Mouse (Mus musculus): ENCODE measurements around the gene Rsbn1. TPM values are rescaled to one million over a fixed set of nuclear protein-coding genes. Genes with fewer than 3 reads are reported as not detected.

Rsbn1 gene
- polyA plus RNA-seq, 1 experiment from 2014 or later = 12.9 TPM

DNA sequence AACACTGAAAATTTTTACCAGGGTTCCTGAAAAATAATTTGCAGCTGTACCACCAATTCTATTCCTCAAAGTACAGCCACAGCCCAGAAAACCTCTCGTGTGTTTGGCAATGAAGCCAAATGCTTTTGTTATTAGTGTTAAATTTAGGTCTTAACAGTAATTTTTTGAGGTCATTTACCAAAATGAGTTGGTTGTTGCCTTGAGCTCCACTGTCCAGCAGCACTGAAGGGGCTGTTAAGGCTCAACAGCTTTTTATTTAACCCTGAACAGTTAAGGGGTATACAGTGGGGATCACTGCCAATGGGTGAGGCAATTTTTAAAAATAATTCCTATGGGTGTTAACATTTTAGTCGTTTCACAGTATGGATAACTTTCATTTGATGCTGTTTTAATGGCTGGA, 53.3 kb downstream of the Rsbn1 start:
- Histone ChIP-seq H3K9me3 (no peaks in the 10 kb centered on the region), H3K4me1 (peaks cover 14% of the 10 kb centered on the region), H3K4me3 (peak overlapping the region; percentile 99), H3K4me2 (peak overlapping the region; percentile 84), H3K9ac (peak overlapping the region; percentile 91), H3K36me3 (peaks cover 22% of the 10 kb centered on the region), H3K27me3 (no peaks in the 10 kb centered on the region), H3K27ac (peak overlapping the region; percentile 96)
- 10% methylated on average over 2 of the region's 2 CpGs for WGBS
- no peak for ATAC-seq (ENCODE audit: insufficient number of reproducible peaks, insufficient read depth, low FRiP score, low TSS enrichment, low read depth)

DNA sequence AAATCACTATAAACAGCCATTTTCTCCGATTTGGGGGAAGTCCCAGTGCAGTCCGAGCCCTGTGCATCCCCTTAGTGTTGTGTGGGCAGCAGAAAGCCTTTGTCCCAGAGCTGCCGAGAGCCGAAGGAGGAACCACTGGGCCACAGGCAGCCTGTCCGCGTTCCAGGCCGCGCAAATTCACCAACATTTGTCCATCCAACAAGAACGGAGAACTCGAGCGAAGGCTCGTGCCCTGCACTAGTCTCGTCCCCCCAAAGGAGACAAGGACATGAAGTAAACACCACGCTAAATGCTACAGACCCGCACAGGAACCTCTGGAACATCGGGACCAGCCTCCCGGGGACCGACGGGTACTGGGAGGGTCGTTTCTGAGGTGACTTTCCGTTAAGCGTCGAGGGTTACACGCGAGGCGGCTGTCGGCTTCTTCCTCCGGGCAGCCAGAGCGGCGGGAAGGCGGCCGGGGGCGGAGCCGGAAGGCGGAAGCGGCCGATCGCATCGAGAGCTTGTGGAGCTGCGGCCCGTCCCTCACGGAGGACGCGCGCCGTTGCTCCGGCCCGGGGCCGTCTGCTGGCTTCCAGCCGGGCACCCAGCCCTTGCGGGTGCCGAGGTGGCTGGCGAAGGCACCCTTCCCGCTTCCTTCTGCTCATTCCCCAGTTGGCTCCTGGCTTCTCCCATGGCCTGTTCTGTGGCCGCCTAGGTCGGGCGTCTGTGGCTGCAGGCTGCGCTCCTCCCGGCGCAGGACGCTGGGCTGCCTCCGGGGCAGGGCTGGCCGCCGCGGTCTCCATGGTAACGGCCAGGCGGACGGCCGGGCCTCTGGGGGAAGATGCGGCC, 54.2 kb downstream of the Rsbn1 start, which contains the start of gene Phtf1:
TSS of gene Phtf1 (plus strand) at position 250 of the 831 bp plus-strand sequence.
- under 1% methylated on average over 58 of the region's 70 CpGs for WGBS
- peaks cover 20% of the 10 kb centered on the region for H3K36me3 ChIP-seq
- peak within 1 kb of the TSS; percentile 84 for H3K4me2 ChIP-seq
- H3K4me1 ChIP-seq = peaks cover 14% of the 10 kb centered on the region
- no peaks in the 10 kb centered on the region for H3K27me3 ChIP-seq
- peak; percentile 92 for ATAC-seq (ENCODE audit: insufficient number of reproducible peaks, insufficient read depth, low FRiP score, low TSS enrichment, low read depth)
- no peaks in the 10 kb centered on the region for H3K9me3 ChIP-seq
- peak within 1 kb of the TSS; percentile 96 for H3K27ac ChIP-seq
- peak within 1 kb of the TSS; percentile 91 for H3K9ac ChIP-seq
- peak within 1 kb of the TSS; percentile 99 for H3K4me3 ChIP-seq

DNA sequence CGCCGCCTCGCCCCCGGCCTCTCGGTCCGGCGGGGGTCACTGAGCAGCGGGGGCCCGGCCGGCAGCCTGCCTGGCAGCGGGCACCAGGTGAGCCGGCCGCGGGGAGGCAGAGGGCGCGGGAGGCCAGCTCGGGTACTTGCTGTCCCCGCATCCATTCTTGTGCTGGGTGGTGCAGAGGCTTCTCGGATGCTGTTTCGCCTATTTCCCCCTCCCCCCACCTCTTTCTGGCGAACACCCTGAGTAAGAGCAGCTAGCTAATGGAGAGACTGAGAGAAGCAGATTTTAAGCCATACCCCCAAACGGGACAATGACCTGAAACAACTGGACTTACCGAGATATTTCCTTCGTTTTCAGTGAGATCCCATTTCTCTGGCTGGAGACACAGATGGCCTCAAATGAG, 54.8 kb downstream of the Rsbn1 start:
- Histone ChIP-seq H3K36me3 (peaks cover 26% of the 10 kb centered on the region), H3K4me1 (peaks cover 14% of the 10 kb centered on the region), H3K9ac (peak overlapping the region; percentile 91), H3K27me3 (no peaks in the 10 kb centered on the region), H3K9me3 (no peaks in the 10 kb centered on the region), H3K27ac (peak overlapping the region; percentile 96), H3K4me2 (peak overlapping the region; percentile 84), H3K4me3 (peak overlapping the region; percentile 99)
- WGBS = 0% methylated on average over 24 of the region's 24 CpGs
- ATAC-seq (ENCODE audit: insufficient number of reproducible peaks, insufficient read depth, low FRiP score, low TSS enrichment, low read depth) = peak; percentile 45

DNA sequence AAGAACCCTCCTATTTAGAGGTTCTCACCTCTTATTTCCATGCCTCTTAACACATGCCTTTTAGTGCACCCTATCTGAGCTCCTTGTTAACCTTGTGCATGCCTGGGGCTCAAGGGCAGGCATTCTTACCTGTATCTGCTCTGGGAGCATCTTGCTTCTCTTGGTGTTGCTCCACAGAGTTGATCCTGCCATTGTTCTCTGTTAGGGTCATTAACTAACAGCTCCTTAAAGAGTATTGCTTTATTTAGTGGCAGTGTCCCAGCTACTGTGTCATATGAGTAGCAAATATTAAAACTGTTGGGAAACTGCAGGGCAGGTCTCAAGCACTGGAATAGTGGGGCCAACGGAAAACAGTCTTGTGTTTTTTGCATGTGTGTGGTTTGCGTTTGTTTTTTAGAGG, 57.2 kb downstream of the Rsbn1 start:
- Histone ChIP-seq H3K27me3 (no peaks in the 10 kb centered on the region), H3K9ac (no peak overlapping the region), H3K4me2 (no peak overlapping the region), H3K36me3 (peaks cover 28% of the 10 kb centered on the region), H3K9me3 (no peaks in the 10 kb centered on the region), H3K4me3 (no peak overlapping the region), H3K4me1 (peaks cover 14% of the 10 kb centered on the region), H3K27ac (no peak overlapping the region)
- ATAC-seq (ENCODE audit: insufficient number of reproducible peaks, insufficient read depth, low FRiP score, low TSS enrichment, low read depth) = no peak
- 92% methylated on average over 2 of the region's 2 CpGs for WGBS

DNA sequence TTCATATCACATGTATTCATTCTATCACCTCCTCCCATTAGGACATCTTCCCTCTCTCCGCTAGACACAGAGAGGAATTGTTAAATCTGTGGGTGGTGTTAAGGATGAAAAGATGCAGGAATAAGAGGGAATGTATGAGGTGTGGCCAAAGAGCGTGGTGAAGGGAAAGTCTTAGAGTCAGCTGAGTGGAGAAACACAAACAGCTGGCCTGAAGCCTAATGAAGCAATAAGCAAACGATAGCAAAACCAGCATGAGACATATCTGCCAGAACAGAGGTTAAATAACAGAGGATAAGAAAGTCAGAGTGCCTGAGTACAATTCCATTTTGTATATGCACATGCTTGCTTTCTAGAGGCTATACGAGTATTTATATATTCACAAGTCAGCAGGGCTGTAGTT, 70.6 kb downstream of the Rsbn1 start:
- Histone ChIP-seq H3K4me2 (no peak overlapping the region), H3K27me3 (no peaks in the 10 kb centered on the region), H3K4me3 (no peak overlapping the region), H3K9me3 (no peaks in the 10 kb centered on the region), H3K36me3 (peaks cover 59% of the 10 kb centered on the region), H3K4me1 (no peaks in the 10 kb centered on the region), H3K9ac (no peak overlapping the region), H3K27ac (no peak overlapping the region)
- ATAC-seq (ENCODE audit: insufficient number of reproducible peaks, insufficient read depth, low FRiP score, low TSS enrichment, low read depth) = no peak
- 92% methylated on average over 4 of the region's 4 CpGs for WGBS

DNA sequence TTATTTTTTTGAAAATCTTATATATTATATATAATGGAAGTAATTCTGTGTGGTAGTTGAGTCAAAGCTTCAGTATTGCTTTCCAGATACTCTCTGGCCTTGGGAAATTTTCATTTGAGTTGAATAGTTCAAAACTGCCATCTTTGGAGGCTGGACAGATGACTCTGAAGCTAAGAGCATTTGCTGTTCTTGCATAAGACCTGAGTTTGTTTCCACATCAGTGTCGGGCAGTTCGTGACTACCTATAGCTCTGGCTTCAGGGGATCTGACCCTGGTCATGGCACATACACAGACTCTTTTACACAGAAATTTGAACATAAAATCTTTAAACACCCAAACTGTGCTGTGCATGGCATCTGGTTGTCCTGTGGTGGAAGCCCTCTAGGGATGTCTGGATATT, 71.3 kb downstream of the Rsbn1 start:
- Histone ChIP-seq H3K27me3 (no peaks in the 10 kb centered on the region), H3K9me3 (no peaks in the 10 kb centered on the region), H3K27ac (no peak overlapping the region), H3K36me3 (peaks cover 61% of the 10 kb centered on the region), H3K4me2 (no peak overlapping the region), H3K9ac (no peak overlapping the region), H3K4me1 (no peaks in the 10 kb centered on the region), H3K4me3 (no peak overlapping the region)
- 95% methylated on average over 2 of the region's 2 CpGs for WGBS
- ATAC-seq (ENCODE audit: insufficient number of reproducible peaks, insufficient read depth, low FRiP score, low TSS enrichment, low read depth) = no peak

DNA sequence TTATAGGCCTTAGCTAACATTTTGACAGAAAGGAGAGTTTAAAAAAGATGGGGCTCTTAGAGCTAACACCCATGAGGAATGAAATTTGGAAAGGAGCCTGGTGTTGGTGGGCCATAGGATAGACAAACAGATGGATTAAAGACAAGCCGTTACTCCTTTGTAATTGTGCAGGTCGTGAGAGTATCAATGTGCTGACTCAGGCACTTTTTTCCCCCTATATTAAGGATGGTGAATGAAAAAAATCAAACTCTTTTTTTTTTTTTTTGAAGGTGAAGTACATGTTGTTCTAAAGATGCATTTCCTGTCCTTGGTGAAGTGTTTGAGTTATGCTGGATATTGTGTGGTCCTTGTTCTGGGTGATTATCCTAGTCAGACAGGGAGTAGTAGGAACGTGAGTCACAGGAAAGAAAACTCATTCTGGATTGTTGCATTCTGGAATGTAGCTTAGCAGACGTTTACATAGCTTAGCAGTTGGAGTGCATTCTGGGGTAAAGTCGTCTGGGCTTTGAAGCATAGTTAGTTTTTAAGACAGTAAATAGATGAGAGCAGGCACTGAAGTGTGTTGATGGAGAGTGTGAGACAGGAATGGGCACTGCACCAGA, 74.0 kb downstream of the Rsbn1 start:
- no peaks in the 10 kb centered on the region for H3K4me1 ChIP-seq
- no peak overlapping the region for H3K27ac ChIP-seq
- no peak overlapping the region for H3K9ac ChIP-seq
- no peaks in the 10 kb centered on the region for H3K27me3 ChIP-seq
- peaks cover 77% of the 10 kb centered on the region for H3K36me3 ChIP-seq
- ATAC-seq (ENCODE audit: insufficient number of reproducible peaks, insufficient read depth, low FRiP score, low TSS enrichment, low read depth) = no peak
- H3K9me3 ChIP-seq = no peaks in the 10 kb centered on the region
- 63% methylated on average over 5 of the region's 5 CpGs for WGBS
- H3K4me2 ChIP-seq = no peak overlapping the region
- H3K4me3 ChIP-seq = no peak overlapping the region

DNA sequence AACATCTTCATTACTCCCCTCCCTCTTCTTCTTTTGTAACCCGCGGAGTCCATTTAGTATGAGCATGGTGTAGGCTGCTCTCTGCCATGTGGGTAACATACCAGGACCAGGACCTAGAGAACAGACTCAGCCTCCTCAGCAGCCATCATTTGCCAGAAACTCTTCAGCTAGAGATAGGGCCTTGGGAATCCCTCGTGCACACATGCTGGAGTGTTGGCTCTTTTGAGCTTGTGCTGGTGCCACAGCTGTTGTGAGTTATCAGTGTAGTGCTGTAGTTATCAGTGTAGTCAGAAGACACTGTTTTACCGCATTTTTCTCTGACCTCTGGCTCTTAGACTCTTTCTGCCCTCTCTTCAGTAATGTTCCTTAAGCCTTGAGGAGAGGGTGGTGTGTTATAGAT, 75.4 kb downstream of the Rsbn1 start:
- Histone ChIP-seq H3K27ac (no peak overlapping the region), H3K27me3 (no peaks in the 10 kb centered on the region), H3K4me1 (no peaks in the 10 kb centered on the region), H3K9me3 (no peaks in the 10 kb centered on the region), H3K9ac (no peak overlapping the region), H3K4me2 (no peak overlapping the region), H3K36me3 (peaks cover 76% of the 10 kb centered on the region), H3K4me3 (no peak overlapping the region)
- no peak for ATAC-seq (ENCODE audit: insufficient number of reproducible peaks, insufficient read depth, low FRiP score, low TSS enrichment, low read depth)
- 84% methylated on average over 4 of the region's 4 CpGs for WGBS

DNA sequence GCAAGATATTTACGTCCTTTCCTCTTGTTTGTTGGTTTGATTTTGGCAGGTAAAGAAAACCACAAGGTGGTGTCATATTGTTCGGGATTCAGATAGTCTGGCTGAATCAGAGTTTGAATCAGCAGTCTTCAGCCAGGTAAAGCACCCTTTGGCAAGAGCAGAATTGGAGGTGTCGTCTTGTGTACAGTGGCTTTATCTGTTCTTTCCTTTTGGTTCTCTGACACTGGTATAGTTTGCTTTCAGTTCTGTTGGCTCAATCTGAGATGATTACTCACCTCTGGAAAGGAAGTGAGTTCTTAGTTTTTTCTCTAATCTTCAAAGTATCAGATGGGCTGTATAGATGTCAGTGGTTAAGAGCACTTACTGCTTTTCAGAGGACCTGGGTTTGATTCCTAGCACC, 77.4 kb downstream of the Rsbn1 start:
- no peak for ATAC-seq (ENCODE audit: insufficient number of reproducible peaks, insufficient read depth, low FRiP score, low TSS enrichment, low read depth)
- 92% methylated on average over 3 of the region's 3 CpGs for WGBS
- H3K27me3 ChIP-seq = no peaks in the 10 kb centered on the region
- no peak overlapping the region for H3K4me3 ChIP-seq
- H3K9me3 ChIP-seq = no peaks in the 10 kb centered on the region
- no peaks in the 10 kb centered on the region for H3K4me1 ChIP-seq
- no peak overlapping the region for H3K27ac ChIP-seq
- peaks cover 77% of the 10 kb centered on the region for H3K36me3 ChIP-seq
- H3K9ac ChIP-seq = no peak overlapping the region
- H3K4me2 ChIP-seq = no peak overlapping the region

DNA sequence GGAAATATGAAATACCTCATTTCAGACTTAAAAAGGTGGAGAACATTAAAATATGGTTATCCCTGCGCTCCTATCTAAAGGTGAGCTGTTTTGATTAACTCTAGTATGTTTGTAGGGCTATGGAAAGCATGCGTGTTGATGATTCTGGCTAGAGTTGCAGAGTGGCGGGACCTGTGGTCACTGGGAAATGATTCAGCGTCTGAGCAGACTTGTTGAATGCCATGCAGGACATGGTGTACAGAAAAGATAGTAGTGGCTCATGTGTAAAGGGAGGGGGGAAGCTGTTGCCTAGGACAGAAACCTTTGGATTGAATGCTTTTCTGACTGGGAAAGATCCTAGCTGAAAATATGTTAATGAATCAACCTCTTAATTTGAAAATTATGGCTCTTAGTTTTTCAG, 84.8 kb downstream of the Rsbn1 start:
- H3K9me3 ChIP-seq = no peaks in the 10 kb centered on the region
- no peak overlapping the region for H3K4me2 ChIP-seq
- H3K4me1 ChIP-seq = no peaks in the 10 kb centered on the region
- H3K27me3 ChIP-seq = no peaks in the 10 kb centered on the region
- H3K9ac ChIP-seq = no peak overlapping the region
- no peak overlapping the region for H3K4me3 ChIP-seq
- 88% methylated on average over 4 of the region's 4 CpGs for WGBS
- no peak overlapping the region for H3K27ac ChIP-seq
- ATAC-seq (ENCODE audit: insufficient number of reproducible peaks, insufficient read depth, low FRiP score, low TSS enrichment, low read depth) = no peak
- H3K36me3 ChIP-seq = peaks cover 83% of the 10 kb centered on the region

DNA sequence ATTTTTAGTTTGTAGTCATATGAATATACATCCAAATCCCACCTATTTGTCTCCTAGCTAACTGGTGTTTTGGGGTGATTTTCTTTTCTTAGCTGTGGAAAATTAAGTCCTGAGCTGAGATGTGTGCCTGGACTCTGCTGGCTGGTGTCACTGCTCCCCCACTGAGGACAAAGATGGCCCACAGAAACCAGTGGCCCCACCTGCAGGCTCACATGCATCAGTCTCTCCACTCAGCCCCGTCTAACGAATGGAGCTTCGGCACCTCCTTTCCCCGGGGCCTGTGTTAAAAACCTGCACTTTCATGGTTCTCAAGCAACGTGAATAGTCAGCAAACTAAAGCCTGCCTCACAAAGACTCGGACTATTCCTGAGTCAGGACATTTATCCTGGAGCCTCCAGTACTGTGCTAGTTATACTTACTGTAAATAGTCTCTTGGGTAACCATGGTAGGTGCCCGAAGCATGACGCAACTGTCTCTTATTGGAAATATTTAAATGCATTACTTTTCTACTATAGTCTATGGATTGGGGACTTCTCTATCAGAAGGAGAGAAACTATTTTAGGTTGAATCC, 93.1 kb downstream of the Rsbn1 start:
- no peak for ATAC-seq (ENCODE audit: insufficient number of reproducible peaks, insufficient read depth, low FRiP score, low TSS enrichment, low read depth)
- Histone ChIP-seq H3K4me1 (no peaks in the 10 kb centered on the region), H3K9me3 (no peaks in the 10 kb centered on the region), H3K27me3 (no peaks in the 10 kb centered on the region), H3K36me3 (peaks cover 62% of the 10 kb centered on the region), H3K4me2 (no peak overlapping the region), H3K9ac (no peak overlapping the region), H3K4me3 (no peak overlapping the region), H3K27ac (no peak overlapping the region)
- whole genome bisulfite sequencing = 90% methylated on average over 8 of the region's 8 CpGs

DNA sequence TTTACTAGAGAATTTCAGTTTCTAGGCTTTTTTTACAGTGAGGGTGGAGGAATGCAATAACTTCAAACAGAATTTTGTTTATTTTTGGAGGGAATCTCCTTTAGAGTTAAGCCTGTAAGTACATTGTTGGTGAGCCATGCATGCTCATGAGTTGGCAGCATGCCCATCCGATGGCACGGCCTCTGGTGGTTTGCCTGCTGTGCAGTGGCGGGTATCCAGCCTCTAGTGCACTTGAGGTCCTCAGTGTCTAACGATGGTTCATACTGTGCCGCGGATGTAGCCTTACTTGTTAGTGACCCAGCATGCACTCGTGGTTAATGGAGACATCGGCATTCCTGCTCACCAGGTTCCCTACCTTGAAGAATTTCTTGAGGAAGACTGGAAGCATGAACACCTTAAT, 93.6 kb downstream of the Rsbn1 start:
- 79% methylated on average over 8 of the region's 8 CpGs for WGBS
- Histone ChIP-seq H3K27ac (no peak overlapping the region), H3K27me3 (no peaks in the 10 kb centered on the region), H3K4me2 (no peak overlapping the region), H3K9me3 (no peaks in the 10 kb centered on the region), H3K4me1 (no peaks in the 10 kb centered on the region), H3K9ac (no peak overlapping the region), H3K36me3 (peaks cover 59% of the 10 kb centered on the region), H3K4me3 (no peak overlapping the region)
- ATAC-seq (ENCODE audit: insufficient number of reproducible peaks, insufficient read depth, low FRiP score, low TSS enrichment, low read depth) = no peak

All from embryonic facial prominence, embryonic 13.5 days (tissue).